Mouse (Mus musculus): Measurements from ENCODE around the gene Amy2a1.
"Not testable (repeated sequence)": the region's sequence is repeated elsewhere in the genome, so short reads cannot be mapped to it uniquely, and the experiment has no call there.

Amy2a1 gene

GRCm38 (mm10) chr3:113532328-113532727, at the start of gene Amy2a1:
Gene Amy2a1 (minus strand): TSS chr3:113532428.
- not testable (repeated sequence) for DNase-seq (ENCODE audit: low spot score in 2 of 2)

GRCm38 (mm10) chr3:113574578-113574977, 42.4 kb upstream of the Amy2a1 start:
- no peak for DNase-seq (ENCODE audit: low spot score in 2 of 2)

GRCm38 (mm10) chr3:113574138-113574537, 41.9 kb upstream of the Amy2a1 start:
- DNase-seq (ENCODE audit: low spot score in 2 of 2) = no peak

- no peak for DNase-seq (ENCODE audit: low spot score in 2 of 2)
These were observed 39.9 kb upstream of the Amy2a1 start for GRCm38 (mm10) chr3:113572158-113572557.

- DNase-seq (ENCODE audit: low spot score in 2 of 2) = no peak
These were observed 7.5 kb upstream of the Amy2a1 start for GRCm38 (mm10) chr3:113539692-113540091.

All from heart, adult 9 months (tissue).